Mouse (Mus musculus) embryonic fibroblast, embryonic 13.5 days (primary cell): ENCODE results near the gene Foxp1.

Experiments
- CTCF ChIP-seq: IDR thresholded peaks from 2 replicates; pipeline ENCODE4 v1.5.1; 2011; ENCODE audit warnings: mild to moderate bottlenecking, control low read depth, low read length, moderate library complexity, borderline replicate concordance; ENCODE audit not compliant: insufficient read depth
- POLR2A ChIP-seq: IDR thresholded peaks from 2 replicates; pipeline ENCODE4 v1.6.1; 2011; ENCODE audit warnings: low read depth, mild to moderate bottlenecking, control low read depth, low read length, moderate library complexity

GRCm38 (mm10) chr6:99206437-99206870, 316.1 kb downstream of the Foxp1 start:
- TF ChIP-seq CTCF = no peak
- no peak for TF ChIP-seq POLR2A
